Mouse (Mus musculus): ENCODE data around the gene Plcb3. TPM values are rescaled to one million over a fixed set of nuclear protein-coding genes. Genes with fewer than 3 reads are reported as not detected.

Gene Plcb3
- total RNA-seq, 1 experiment from 2014 or later = 59.8 TPM

Small RNA genes within 50 kb of the gene (microRNA-seq; reads per million reads assigned to microRNA genes)
- 0.69 to 1.4 reads per million in 2 experiments for gene Mir6990

Other genes starting within 250 kb of the Plcb3 start
- gene Rps6ka4, start 135.8 kb downstream of the Plcb3 start, total RNA-seq (2021) = 25.9 and 38.6 TPM in 2 replicates
- gene Ccdc88b, start 118.3 kb downstream of the Plcb3 start, total RNA-seq (2021) = 0.62 and 1.1 TPM in 2 replicates
- 95.2 and 108 TPM in 2 replicates for gene Trmt112, start 66.8 kb downstream of the Plcb3 start, total RNA-seq (2021)
- gene Prdx5, start 66.4 kb downstream of the Plcb3 start, total RNA-seq (2021) = 196 and 278 TPM in 2 replicates
- gene Esrra, start 54.7 kb downstream of the Plcb3 start, total RNA-seq (2021) = 44.2 and 44.6 TPM in 2 replicates
- not detected in 2 replicates for gene Catsperz, start 51.1 kb downstream of the Plcb3 start, total RNA-seq (2021)
- gene Kcnk4, start 42.0 kb downstream of the Plcb3 start, total RNA-seq (2021) = 0.12 TPM in 1 of 2 replicates, not detected in the other
- gene Bad, start 34.6 kb downstream of the Plcb3 start, total RNA-seq (2021) = 44.1 and 53.7 TPM in 2 replicates
- 48.7 and 54.8 TPM in 2 replicates for gene Gpr137, start 34.0 kb downstream of the Plcb3 start, total RNA-seq (2021)
- gene Ppp1r14b, start 1.5 kb downstream of the Plcb3 start, total RNA-seq (2021) = 140 and 178 TPM in 2 replicates
- 102 and 139 TPM in 2 replicates for gene Fkbp2, start 4.0 kb upstream of the Plcb3 start, total RNA-seq (2021)
- 86.0 and 90.9 TPM in 2 replicates for gene Vegfb, start 11.2 kb upstream of the Plcb3 start, total RNA-seq (2021)
- gene Dnajc4, start 16.1 kb upstream of the Plcb3 start, total RNA-seq (2021) = 46.9 and 50.3 TPM in 2 replicates
- 35.9 and 50.6 TPM in 2 replicates for gene Nudt22, start 19.6 kb upstream of the Plcb3 start, total RNA-seq (2021)
- gene Trpt1, start 19.7 kb upstream of the Plcb3 start, total RNA-seq (2021) = 15.9 and 19.5 TPM in 2 replicates
- 4.2 and 4.4 TPM in 2 replicates for gene Fermt3, start 43.0 kb upstream of the Plcb3 start, total RNA-seq (2021)
- gene Stip1, start 63.5 kb upstream of the Plcb3 start, total RNA-seq (2021) = 158 and 239 TPM in 2 replicates
- 42.7 and 52.1 TPM in 2 replicates for gene Macrod1, start 80.3 kb upstream of the Plcb3 start, total RNA-seq (2021)
- 1.6 and 2.0 TPM in 2 replicates for gene Flrt1, start 129.3 kb upstream of the Plcb3 start, total RNA-seq (2021)
- gene Otub1, start 229.8 kb upstream of the Plcb3 start, total RNA-seq (2021) = 102 and 132 TPM in 2 replicates
- 781 and 926 TPM in 2 replicates for gene Cox8a, start 241.1 kb upstream of the Plcb3 start, total RNA-seq (2021)

Data from adrenal gland, postnatal 25 days (tissue).